Mouse (Mus musculus) adrenal gland (tissue): ENCODE results near the gene Misp.

Experiments
- intact Hi-C: fragments of 180-260 bp; cut with DNase I; formaldehyde crosslinking; loops from one replicate; pipeline ENCODE4 v1.15.1; 2025
- microRNA-seq, 2 experiments: library from miRNA; unstranded; fragments of <30 nt; microRNA quantifications; one replicate each; pipeline ENCODE4; 2019

Gene Misp

DNA sequence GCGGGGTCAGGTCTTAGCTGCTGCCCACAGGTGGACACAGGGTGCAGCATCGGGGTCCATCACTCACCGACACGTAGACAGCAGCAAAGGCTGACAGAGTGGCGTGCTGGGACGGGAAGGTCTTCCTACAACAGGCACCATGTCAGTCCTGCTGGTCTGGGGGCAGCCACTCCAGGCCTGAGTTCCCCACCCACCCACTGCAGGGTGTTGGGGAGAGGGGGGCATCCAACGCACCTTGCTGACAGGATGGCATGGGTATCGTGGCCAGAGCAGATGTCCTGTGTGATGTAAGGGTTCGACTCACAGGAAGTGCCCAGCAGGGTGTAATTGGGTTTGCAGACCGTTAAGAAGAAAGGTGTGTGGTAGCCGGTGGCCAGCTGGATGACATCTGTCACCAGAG, 45.8 kb downstream of the Misp start:
- intact Hi-C loops = loop anchor here (5.0 kb wide), 1 partner anchor 34 kb away; no protein-coding TSS in a partner anchor

DNA sequence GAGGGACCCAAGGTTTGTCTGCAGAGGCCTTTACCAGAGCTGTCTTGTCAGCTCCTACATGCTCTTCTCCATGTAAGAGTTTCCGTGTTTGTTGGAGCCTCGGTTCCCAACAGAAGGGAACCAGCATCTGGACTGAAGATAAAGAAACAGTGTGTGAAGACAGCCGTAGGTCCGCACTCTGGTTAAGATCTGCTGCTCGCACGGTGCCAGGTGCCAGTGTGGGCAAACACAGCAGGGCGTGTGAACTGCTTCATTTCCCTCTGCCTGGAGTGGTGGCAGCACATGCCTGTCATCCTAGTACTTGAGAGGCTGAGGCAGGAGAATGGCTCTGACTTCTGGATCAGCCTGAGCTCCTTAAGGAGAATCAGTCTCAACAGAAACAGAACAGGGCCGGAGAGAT, 51.1 kb downstream of the Misp start:
- intact Hi-C loops = no loop called here

DNA sequence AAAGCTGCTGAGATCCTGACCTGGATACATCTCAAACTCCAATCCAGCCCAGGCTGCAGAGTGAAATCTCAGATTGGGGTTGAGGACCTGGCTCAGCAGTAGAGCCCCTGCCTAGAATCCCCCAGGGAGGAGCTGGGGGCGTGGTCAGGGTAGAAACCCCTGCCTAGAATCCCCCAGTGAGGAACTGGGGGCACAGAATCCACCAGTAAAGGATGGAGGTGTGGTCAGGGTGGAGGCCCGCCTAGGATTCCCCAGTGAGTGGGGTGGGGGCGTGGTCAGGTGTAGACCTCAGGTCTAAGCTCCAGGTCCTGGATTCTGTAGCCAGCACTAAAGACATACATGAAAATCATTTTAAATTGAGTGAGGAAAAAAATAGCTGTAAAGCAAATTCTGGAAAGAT, 52.1 kb downstream of the Misp start:
- intact Hi-C loops = no loop called here

- intact Hi-C loops = no loop called here
Measured at GRCm38 (mm10) chr10:79873313-79873712, 52.5 kb downstream of the Misp start.

DNA sequence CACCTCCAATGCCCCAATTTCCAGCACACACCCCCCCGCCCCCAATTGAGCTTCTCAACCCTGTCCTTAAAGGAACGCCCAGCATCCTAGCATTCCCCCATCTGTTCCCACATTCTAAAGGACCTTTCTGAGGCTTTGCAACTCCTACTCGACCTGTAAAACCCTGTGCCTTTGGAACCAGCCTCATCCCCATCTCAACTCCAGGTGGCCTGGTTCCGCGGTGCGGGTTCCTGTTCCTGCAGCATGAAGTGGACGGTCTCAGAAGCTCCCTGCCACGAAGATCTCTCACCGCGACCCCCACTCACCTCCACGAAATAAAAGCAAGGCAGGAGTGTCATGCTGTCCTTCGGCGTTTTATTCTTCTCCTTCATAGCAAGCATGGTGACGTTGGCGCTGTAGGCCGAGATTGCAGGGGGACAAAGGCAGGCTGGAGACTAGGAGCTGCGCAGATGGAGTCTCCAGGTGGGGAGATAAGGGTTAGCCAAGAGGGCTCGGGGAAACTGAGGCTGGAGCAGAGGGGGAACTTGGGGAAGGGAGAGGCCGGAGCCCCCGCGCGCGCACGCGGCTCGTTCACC, 53.0 kb downstream of the Misp start:
- intact Hi-C loops = no loop called here

DNA sequence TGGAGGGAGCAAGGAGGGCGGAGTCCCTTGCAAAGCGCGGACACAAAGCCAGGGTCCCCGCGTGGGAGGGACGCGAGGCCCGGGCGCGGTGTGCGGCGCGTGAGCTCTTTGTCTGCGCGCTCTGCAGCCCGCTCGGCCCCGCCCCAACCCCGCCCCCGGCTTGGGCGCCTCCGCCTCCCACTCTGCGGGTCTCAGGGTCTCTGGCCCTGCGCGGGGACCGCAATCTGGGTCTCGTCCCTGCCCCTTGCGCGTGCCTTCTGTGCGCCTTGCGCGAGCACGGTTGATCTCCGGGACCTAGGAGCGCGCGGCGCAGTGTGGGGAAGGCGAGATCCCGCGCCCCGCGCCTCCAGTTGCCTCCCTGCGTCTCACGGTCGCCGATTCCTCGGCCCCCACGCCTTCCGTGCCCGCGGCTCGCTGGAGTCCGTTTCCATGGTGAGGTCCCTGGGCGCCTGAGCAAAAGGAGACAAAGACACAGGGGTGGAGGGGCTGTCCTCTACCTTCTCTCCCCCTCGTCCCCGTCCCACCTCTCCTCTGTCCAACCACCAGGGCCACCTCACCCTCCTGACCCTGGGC, 53.6 kb downstream of the Misp start, which contains the start of the genes Prtn3 and Plppr3:
TSS of gene Prtn3 (plus strand) at position 187 of the 573 bp plus-strand sequence.
TSS of gene Plppr3 (minus strand) at position 345 of the 573 bp plus-strand sequence.
- intact Hi-C loops = no loop called here

- intact Hi-C loops = no loop called here
Measured at GRCm38 (mm10) chr10:79877174-79877573, 56.4 kb downstream of the Misp start.

DNA sequence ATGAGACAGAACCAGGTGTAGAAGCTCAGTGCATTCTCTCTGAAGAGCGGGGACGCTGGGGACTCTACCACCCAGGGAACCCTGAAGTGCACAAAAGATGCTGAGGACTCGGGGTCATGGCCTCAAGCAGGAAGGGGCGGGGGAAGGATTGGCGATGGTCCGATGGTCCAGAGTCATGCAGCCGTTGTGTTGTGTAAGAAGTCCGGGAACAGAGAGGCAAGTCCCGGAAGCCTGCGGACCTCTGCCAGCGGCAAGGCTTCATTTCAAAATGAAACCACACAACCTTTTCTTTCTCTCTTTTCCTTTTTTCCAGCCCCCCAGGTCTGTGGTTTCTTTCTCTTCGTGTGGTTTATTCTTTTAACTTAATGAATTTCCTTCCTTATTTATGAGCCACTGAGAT, 57.0 kb downstream of the Misp start:
- intact Hi-C loops = no loop called here

DNA sequence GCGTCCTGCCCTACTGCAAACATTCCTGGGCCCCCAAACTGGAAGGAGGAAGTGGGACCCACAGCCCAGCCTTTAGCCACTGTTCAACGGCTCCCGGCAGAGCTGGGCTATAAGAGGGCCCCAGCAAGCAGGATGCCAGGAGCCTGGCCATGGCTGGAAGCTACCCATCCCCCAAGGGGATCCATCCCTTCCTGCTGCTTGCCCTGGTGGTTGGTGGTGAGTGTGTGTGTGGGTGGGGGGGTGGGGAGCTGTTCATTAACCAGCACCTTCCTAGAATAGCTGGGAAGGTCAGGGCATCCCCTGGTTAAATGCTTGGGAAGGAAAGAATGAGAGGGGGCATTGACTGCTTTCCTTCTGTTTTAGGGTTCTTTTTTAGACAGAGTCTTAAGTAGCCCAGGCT, 58.7 kb downstream of the Misp start:
- intact Hi-C loops = no loop called here

Small RNA genes within 50 kb of the gene (microRNA-seq; reads per million reads assigned to microRNA genes)
- gene Mir6910 = 0.11 to 0.37 reads per million in 2 experiments
